Comparison of ENCODE assay signal across 11 mouse cellular contexts in genomic region chr2:61046111-61046767, GRCm38 (mm10).
"Had no signal": no experiment of that assay in that cellular context is flagged by ENCODE, and none has a peak within 500 bp of the region (broad histone marks: within the 10 kb centered on the region; RNA-seq: fewer than 3 reads in every experiment).

No protein-coding gene starts in this region.

- DNase-seq: kidney, postnatal 10 days; kidney, postnatal 4 days; liver; liver, embryonic 13.5 days; liver, postnatal 0 days; midbrain, embryonic 14.5 days; thymus, postnatal 4 days had no signal

- ATAC-seq: liver, postnatal 0 days had no signal

- H3K4me2 ChIP-seq: limb, embryonic 12.5 days; liver, embryonic 13.5 days; neural tube, embryonic 12.5 days had no signal

- H3K27ac ChIP-seq: layer of hippocampus, adult 2 months; limb, embryonic 12.5 days; liver, embryonic 13.5 days; neural tube, embryonic 12.5 days; stomach, postnatal 0 days had no signal

- H3K36me3 ChIP-seq: limb, embryonic 12.5 days; liver, embryonic 13.5 days; neural tube, embryonic 12.5 days had no signal

- H3K9ac ChIP-seq: limb, embryonic 12.5 days; liver, embryonic 13.5 days; liver, postnatal 0 days; neural tube, embryonic 12.5 days had no signal

- H3K4me1 ChIP-seq: limb, embryonic 12.5 days; liver, embryonic 13.5 days; neural tube, embryonic 12.5 days had no signal

- H3K9me3 ChIP-seq: limb, embryonic 12.5 days; liver, embryonic 13.5 days; neural tube, embryonic 12.5 days had no signal

- H3K4me3 ChIP-seq: layer of hippocampus, adult 2 months; limb, embryonic 12.5 days; liver, embryonic 13.5 days; neural tube, embryonic 12.5 days had no signal

- H3K27me3 ChIP-seq: limb, embryonic 12.5 days; liver, embryonic 13.5 days; neural tube, embryonic 12.5 days had no signal
